Mouse (Mus musculus) Muller cell, postnatal 12 days (primary cell): ENCODE measurements around the gene Mettl14.
"Not testable (repeated sequence)": the region's sequence is repeated elsewhere in the genome, so short reads cannot be mapped to it uniquely, and the experiment has no call there.

ENCODE experiments used
- DNase-seq: peaks from one replicate; pipeline ENCODE4 v3.0.0-alpha.2; 2015; ENCODE audit errors: inconsistent ontology term

The Mettl14 gene

GRCm38 (mm10) chr3:123366820-123367219 is 19.1 kb downstream of the Mettl14 start:
- not testable (repeated sequence) for DNase-seq

DNA sequence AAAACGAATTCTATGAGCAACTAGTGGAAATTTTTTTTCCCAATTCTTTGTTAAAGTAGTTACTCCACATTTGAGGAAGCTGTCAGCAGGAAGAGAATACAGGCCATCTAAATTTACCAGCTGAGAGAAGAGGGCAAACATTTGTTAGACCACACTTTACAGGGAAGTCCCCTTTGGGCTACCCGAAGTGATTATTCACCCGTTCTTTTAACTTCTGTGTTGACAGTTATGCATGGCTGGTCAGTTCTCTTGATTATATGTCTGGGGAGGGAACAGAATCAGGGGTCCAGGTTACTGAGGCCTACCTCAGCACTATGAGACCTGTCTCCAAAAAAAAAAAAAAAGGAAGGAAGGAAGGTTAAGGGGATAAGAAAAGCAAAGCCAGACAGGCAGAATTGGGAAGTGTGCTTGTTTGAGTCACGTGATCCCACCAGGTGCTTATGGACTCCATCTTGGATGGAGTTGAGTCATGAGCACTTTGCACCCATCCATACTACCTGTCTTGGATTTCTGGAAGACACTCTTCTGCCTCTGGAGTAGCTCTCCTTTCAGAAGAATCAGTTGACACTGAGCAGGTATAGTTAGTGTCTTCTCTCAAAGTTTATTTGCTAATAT is 29.4 kb downstream of the Mettl14 start:
- DNase-seq = no peak

GRCm38 (mm10) chr3:123354388-123354787 is 31.5 kb downstream of the Mettl14 start:
- no peak for DNase-seq

DNA sequence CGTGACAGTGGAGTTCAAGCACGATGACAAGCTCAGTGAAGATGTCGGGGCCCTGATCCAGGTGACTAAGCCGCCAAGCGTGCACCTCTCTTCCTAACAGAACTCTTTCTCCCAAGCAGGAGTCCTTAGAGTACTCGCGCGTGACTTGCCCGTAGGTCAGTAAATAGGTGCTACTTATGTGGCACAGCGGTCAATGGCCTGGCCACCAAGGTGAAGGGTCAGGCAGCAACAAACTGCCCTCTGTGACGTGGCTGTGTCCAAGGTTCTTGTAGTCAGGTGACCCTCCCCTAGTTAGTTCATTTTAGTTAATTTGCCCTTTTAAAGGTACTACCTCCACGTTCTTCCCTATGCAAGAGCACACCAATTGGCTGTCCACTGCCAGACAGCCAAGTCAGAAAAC is 32.2 kb downstream of the Mettl14 start:
- DNase-seq = no peak

- DNase-seq = no peak
These were observed 32.7 kb downstream of the Mettl14 start for GRCm38 (mm10) chr3:123353183-123353582.

- DNase-seq = no peak
These were observed 34.4 kb downstream of the Mettl14 start for GRCm38 (mm10) chr3:123351519-123351918.

DNA sequence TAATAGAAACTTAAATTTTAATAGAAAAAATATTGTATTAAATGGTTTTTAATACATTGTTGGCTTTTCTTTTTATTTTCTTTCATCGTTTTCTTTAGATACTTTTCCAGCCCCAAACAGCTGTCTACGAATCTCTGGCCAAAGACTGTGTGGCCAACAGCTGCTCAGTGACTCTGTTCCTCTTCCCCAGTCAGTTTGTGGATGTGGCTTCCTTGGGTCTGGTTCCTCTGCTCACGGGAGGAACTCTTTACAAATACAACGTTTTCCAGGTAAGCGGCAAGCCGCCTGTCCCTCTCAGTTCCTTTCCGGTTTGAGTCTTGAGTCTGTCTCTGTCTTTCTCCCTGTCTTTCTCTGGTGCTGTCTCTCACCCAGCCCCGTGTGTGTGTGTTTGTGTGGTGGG is 35.3 kb downstream of the Mettl14 start:
- DNase-seq = no peak

DNA sequence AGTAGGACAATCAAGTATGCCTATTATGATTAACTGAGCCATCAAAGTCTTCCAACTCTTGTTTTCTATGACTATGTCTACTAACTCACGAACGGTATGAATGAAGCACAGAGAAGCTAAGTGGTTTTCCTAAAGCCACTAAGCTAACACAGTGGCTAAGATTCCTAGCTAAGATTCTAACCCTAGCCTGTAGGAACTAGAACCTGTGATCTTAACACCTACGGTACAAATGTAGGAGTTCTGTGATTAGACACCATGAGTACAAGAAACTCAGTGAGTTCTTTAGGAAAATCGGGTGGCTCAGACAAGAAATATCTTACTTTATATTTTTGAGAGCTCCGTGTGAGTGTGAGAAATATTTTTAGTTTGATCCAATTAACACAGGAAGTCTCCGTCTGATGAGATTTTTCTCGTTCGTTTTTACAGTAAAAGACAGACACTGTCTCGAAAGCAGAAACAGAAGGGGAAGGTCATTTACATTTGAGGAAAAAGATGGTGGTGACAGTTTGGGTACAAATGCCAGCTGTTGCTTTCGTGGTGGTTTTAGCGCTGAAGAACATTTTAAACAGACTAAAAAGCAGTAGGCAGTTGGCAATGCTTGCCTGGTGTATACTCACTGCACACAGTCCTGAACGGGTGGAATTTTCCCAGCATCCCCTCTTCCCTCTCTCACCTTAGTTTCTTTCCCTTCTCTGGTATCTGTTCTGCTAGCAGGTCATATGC is 37.7 kb downstream of the Mettl14 start:
- DNase-seq = no peak

DNA sequence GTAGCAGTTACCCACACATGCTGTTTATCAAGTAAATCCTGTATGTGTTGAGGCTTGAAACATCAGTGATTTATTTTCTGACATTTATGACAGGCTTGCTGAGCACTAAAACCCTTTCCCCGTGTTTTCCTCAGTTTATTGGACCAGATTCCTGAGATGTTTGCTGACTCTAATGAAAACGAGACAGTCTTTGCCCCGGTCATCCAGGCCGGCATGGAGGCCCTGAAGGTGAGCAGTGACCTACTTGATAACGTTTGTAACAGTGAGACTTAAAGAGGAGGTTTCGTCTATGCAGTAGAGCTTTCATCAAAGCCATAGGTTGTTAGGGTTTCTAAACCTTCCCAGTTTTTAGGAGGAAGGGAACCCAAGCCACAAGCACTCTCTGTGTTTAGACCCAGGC is 42.2 kb downstream of the Mettl14 start:
- DNase-seq = no peak

DNA sequence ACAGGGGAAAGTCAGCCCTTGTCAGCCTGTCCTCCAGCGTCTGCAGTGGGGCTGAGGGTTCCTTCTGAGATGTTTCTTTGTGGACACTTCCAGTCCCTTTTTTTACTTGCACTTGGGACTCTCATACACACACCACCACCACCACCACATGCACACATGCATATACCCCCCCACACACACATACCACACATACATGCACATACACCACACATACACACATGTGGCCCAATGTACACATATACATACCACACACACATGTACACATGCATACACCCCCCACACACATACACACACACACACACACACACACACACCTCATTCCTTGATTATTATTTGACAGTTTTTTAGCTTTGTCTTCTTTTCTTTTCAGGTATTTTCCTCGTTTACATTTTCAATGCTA is 44.9 kb downstream of the Mettl14 start:
- DNase-seq = no peak

- no peak for DNase-seq
These were observed 47.2 kb downstream of the Mettl14 start for GRCm38 (mm10) chr3:123338666-123339195.

DNA sequence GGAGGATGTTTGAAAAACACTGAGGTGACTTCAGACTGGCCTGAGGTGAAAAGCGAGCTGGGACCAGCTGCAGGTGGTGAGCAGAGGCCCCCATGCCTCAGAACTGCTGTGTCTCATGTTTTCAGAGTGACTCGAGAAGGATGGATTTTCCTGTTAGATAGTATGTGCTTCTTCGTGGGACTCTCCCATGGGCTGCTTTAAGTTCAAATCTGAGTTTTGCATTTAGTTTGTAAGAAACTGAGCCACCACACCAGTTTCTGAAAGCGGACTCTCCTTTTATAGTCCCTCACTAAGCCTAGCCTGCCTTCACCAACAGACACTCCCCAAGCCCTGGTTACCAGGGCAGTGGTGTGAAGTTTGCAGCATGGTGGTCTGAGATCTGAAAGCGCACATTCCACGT is 48.1 kb downstream of the Mettl14 start:
- DNase-seq = no peak

- DNase-seq = no peak
These were observed 49.0 kb downstream of the Mettl14 start for GRCm38 (mm10) chr3:123336951-123337350.

DNA sequence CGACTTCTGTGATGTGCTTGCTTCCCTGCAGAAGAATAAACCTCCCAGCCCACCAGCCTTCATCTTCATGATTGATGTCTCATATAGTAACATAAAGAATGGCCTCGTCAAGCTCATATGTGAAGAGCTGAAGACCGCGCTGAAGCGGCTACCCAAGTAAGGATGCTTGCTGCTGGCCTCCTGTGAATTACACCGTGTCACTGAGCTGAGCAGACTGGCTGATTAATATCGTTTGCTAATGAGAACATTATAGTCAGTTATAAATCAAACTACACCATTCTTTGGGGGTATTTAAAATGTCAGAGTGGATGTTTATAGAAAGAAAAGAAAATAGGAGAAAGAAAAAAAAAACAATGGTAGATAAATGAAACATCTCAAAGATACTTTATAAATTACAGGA is 49.5 kb downstream of the Mettl14 start:
- DNase-seq = no peak

DNA sequence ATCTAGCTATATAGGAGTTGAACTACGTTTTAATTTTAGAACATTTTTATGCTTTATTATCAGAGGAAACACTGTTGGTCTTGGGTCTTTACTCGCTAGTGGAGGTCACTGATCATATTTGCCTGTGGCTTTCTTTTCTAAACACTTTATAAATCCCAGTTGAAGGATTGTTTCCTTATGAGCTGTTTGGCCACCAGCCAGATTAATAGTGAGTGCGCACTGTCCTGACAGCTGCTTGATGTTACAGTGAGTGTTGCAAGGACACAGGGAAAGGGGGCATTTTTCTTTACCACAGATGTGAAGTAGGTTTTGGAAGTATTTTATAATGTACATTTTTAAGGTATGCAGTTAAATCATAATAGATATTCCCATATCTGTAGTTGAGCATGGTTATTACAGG is 50.4 kb downstream of the Mettl14 start:
- DNase-seq = peak; percentile 64

DNA sequence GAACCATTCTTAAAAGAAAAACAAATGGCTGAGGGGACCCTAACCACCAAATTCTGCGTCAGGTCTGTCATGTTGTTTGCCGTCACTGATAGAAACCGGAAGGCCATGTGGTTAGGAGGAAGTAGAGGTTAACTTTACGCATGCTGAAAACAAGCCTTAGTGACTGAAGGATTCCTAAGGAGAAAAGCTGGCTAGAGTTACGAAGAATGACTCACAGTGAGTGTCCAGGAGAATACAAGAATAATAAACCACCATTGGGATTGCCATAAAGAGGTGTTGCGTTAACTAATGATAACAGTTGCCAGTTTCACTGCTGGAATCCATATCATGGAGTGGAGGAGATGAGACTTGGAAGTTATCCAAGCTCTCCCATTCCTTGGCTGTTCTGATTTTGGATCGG is 51.0 kb downstream of the Mettl14 start:
- peak; percentile 45 for DNase-seq

DNA sequence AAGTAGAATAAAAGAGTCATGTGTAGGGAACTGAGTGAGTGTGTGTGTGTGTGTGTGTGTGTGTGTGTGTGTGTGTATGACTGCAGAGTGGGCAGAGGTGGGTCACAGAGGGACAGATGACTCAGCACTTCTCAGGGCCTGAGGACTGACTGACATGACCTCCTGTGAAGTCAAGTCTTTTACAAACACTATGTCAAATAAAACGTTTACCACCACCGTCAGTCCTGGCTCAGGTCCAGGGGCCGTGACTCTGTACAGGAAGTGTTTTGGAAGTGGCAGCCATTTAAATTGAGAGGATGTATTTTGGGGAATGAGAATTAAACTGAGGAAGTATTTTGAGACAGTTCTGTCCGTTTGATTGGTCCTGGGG is 52.9 kb downstream of the Mettl14 start:
- DNase-seq = no peak

DNA sequence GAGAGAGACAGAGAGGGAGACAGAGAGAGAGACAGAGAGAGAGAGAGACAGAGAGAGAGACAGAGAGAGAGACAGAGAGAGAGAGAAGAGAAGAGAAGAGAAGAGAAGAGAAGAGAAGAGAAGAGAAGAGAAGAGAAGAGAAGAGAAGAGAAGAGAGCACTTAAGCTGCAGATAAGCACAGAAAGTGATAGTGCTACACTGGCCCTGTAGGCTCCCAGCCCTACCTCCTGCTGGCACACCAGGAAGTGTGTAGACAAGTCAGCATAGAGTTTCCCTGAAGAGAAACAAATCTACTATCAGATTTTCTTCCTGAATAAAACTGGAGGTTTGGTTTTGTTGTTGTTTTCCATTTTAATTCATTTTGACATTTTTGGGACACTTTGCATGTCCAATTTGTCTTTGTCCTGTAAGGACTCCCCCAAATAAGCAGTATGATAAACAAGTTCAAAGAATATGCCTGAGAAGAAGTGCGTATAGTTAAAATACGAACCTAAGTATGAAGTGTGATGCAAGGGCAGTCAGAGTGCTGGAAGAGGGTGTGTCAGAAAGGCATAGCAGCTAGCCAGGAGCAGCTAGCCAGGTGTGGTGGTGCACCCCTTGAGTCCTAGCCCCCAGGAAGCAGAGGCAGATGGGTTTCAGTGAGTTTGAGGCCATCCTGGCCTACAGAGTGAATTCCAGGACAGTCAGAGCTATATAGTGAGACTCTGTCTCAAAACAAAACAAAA is 53.4 kb downstream of the Mettl14 start:
- no peak for DNase-seq

- DNase-seq = no peak
These were observed 55.7 kb downstream of the Mettl14 start for GRCm38 (mm10) chr3:123330221-123330620.

- DNase-seq = peak; percentile 80
These were observed 56.7 kb downstream of the Mettl14 start for GRCm38 (mm10) chr3:123329251-123329650.

- DNase-seq = no peak
These were observed 61.6 kb downstream of the Mettl14 start for GRCm38 (mm10) chr3:123324326-123324725.

DNA sequence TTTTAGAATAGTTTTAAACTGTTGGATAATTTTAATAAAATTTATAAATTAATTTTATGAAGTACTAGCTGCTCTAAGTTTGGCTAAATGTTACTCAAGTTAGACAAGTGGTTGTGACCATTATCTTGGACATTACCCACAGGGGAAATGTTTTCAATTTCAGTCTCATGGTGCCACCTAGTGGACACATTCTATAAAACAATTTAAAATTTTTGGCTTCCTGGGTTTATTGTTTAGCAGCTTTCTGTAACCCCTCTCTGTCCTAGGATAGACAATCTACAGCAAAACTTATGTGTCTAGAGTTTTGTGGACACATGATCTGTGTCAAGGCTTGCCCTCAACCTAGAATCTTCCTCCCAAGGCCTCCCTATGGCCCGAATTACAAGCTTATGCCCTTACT is 63.8 kb downstream of the Mettl14 start:
- peak; percentile 29 for DNase-seq

GRCm38 (mm10) chr3:123321612-123322011 is 64.3 kb downstream of the Mettl14 start:
- peak; percentile 69 for DNase-seq
